Mouse (Mus musculus) limb, embryonic 15.5 days (tissue): ENCODE measurements around the gene Epha4. TPM values are rescaled to one million over a fixed set of nuclear protein-coding genes. Genes with fewer than 3 reads are reported as not detected.

Experiments
- ATAC-seq: fragments of 200-750 bp; cut with Nextera tagmentation; 2 replicates; pipeline ENCODE4 v1.8.0; 2017; ENCODE audit warnings: low read depth, moderate TSS enrichment; ENCODE audit not compliant: insufficient number of reproducible peaks, low FRiP score, low TSS enrichment
- H3K27ac ChIP-seq: fragments of 300-500 bp; sonication (generic); 2 replicates; pipeline ENCODE4 v1.5.1; 2015; ENCODE audit warnings: moderate library complexity, mild to moderate bottlenecking, inconsistent platforms
- H3K27me3 ChIP-seq: fragments of 300-500 bp; sonication (generic); 2 replicates; pipeline ENCODE4 v1.6.1; 2015; ENCODE audit warnings: inconsistent platforms
- H3K36me3 ChIP-seq: fragments of 300-500 bp; sonication (generic); 2 replicates; pipeline ENCODE4 v1.6.1; 2015; ENCODE audit warnings: inconsistent platforms
- H3K4me1 ChIP-seq: fragments of 300-500 bp; sonication (generic); 2 replicates; pipeline ENCODE4 v1.6.1; 2015; ENCODE audit warnings: inconsistent platforms
- H3K4me2 ChIP-seq: fragments of 300-500 bp; sonication (generic); 2 replicates; pipeline ENCODE4 v1.6.1; 2015; ENCODE audit warnings: mild to moderate bottlenecking, inconsistent platforms
- H3K4me3 ChIP-seq: fragments of 300-500 bp; sonication (generic); 2 replicates; pipeline ENCODE4 v1.5.1; 2015; ENCODE audit warnings: mild to moderate bottlenecking, inconsistent platforms
- H3K9ac ChIP-seq: fragments of 300-500 bp; sonication (generic); 2 replicates; pipeline ENCODE4 v1.6.1; 2015; ENCODE audit warnings: inconsistent platforms
- H3K9me3 ChIP-seq: fragments of 300-500 bp; sonication (generic); 2 replicates; pipeline ENCODE4 v1.6.1; 2016; ENCODE audit warnings: inconsistent platforms
- WGBS: fragments of 180-500 bp; shearing (Covaris S2); methylation state at CpG from one replicate; pipeline ENCODE4 v1.1.7; 2015; 5-methylcytosine and 5-hydroxymethylcytosine counted together
- polyA plus RNA-seq: library from polyadenylated mRNA; unstranded; fragments of >200 nt; fragmentation: Nextera tagmentation; extraction: Ambion mirVana; gene quantifications from 2 replicates; pipeline ENCODE4 v1.2.1, GENCODE M21; 2015

Gene Epha4
- polyA plus RNA-seq, result 32.3 and 39.0 TPM in 2 replicates

GRCm38 (mm10) chr1:77514963-77515650 lies at the start of gene Epha4:
TSS of gene Epha4 (minus strand) at chr1:77515088.
- Histone ChIP-seq H3K9ac (peak within 1 kb of the TSS; percentile 51), H3K27ac (peak within 1 kb of the TSS; percentile 75), H3K4me2 (peak within 1 kb of the TSS; percentile 94), H3K36me3 (no peaks in the 10 kb centered on the region), H3K9me3 (no peaks in the 10 kb centered on the region), H3K4me3 (peak within 1 kb of the TSS; percentile 65), H3K27me3 (peaks cover 15% of the 10 kb centered on the region), H3K4me1 (peaks cover 31% of the 10 kb centered on the region)
- ATAC-seq, result peak; percentile 95
- under 1% methylated on average over 40 of the region's 40 CpGs for WGBS

- 66% methylated on average over 3 of the region's 3 CpGs for WGBS
- H3K9me3 ChIP-seq, result no peaks in the 10 kb centered on the region
- H3K27me3 ChIP-seq, result no peaks in the 10 kb centered on the region
- no peak overlapping the region for H3K4me2 ChIP-seq
- no peak overlapping the region for H3K4me3 ChIP-seq
- no peak overlapping the region for H3K27ac ChIP-seq
- H3K36me3 ChIP-seq, result no peaks in the 10 kb centered on the region
- no peak for ATAC-seq
- no peak overlapping the region for H3K9ac ChIP-seq
- H3K4me1 ChIP-seq, result no peaks in the 10 kb centered on the region
Observed at GRCm38 (mm10) chr1:77556199-77556598, 41.3 kb upstream of the Epha4 start.

GRCm38 (mm10) chr1:77551927-77552326 lies 37.0 kb upstream of the Epha4 start:
- H3K4me3 ChIP-seq, result no peak overlapping the region
- 89% methylated on average over 7 of the region's 7 CpGs for WGBS
- H3K27ac ChIP-seq, result no peak overlapping the region
- no peak overlapping the region for H3K4me2 ChIP-seq
- no peaks in the 10 kb centered on the region for H3K36me3 ChIP-seq
- no peak for ATAC-seq
- H3K4me1 ChIP-seq, result no peaks in the 10 kb centered on the region
- H3K9ac ChIP-seq, result no peak overlapping the region
- no peaks in the 10 kb centered on the region for H3K27me3 ChIP-seq
- no peaks in the 10 kb centered on the region for H3K9me3 ChIP-seq

- H3K4me2 ChIP-seq, result no peak overlapping the region
- no peaks in the 10 kb centered on the region for H3K4me1 ChIP-seq
- no peaks in the 10 kb centered on the region for H3K27me3 ChIP-seq
- no peaks in the 10 kb centered on the region for H3K9me3 ChIP-seq
- H3K36me3 ChIP-seq, result no peaks in the 10 kb centered on the region
- WGBS, result 60% methylated on average over 6 of the region's 6 CpGs
- no peak overlapping the region for H3K27ac ChIP-seq
- no peak overlapping the region for H3K4me3 ChIP-seq
- H3K9ac ChIP-seq, result no peak overlapping the region
- no peak for ATAC-seq
Observed at GRCm38 (mm10) chr1:77545722-77546121, 30.8 kb upstream of the Epha4 start.

- no peak overlapping the region for H3K4me3 ChIP-seq
- no peak overlapping the region for H3K4me2 ChIP-seq
Observed at GRCm38 (mm10) chr1:77545035-77545434, 30.1 kb upstream of the Epha4 start.

GRCm38 (mm10) chr1:77544279-77544678 lies 29.4 kb upstream of the Epha4 start:
- Histone ChIP-seq H3K27ac (no peak overlapping the region), H3K4me1 (no peaks in the 10 kb centered on the region), H3K9me3 (no peaks in the 10 kb centered on the region), H3K27me3 (no peaks in the 10 kb centered on the region), H3K4me3 (no peak overlapping the region), H3K36me3 (no peaks in the 10 kb centered on the region), H3K9ac (no peak overlapping the region), H3K4me2 (no peak overlapping the region)
- 51% methylated on average over 3 of the region's 3 CpGs for WGBS
- ATAC-seq, result no peak

More at GRCm38 (mm10) chr1:77545035-77545434, 30.1 kb upstream of the Epha4 start:
- Histone ChIP-seq H3K4me1 (no peaks in the 10 kb centered on the region), H3K9me3 (no peaks in the 10 kb centered on the region), H3K36me3 (no peaks in the 10 kb centered on the region), H3K27me3 (no peaks in the 10 kb centered on the region), H3K27ac (no peak overlapping the region), H3K9ac (no peak overlapping the region)
- no peak for ATAC-seq
- WGBS, result 92% methylated on average over 1 of the region's 1 CpGs

- WGBS, result 84% methylated on average over 12 of the region's 12 CpGs
Observed at GRCm38 (mm10) chr1:77539945-77540344, 25.1 kb upstream of the Epha4 start.

GRCm38 (mm10) chr1:77538559-77538958 lies 23.7 kb upstream of the Epha4 start:
- WGBS, result 78% methylated on average over 2 of the region's 2 CpGs
- ATAC-seq, result no peak
- no peaks in the 10 kb centered on the region for H3K36me3 ChIP-seq

More at GRCm38 (mm10) chr1:77539945-77540344, 25.1 kb upstream of the Epha4 start:
- Histone ChIP-seq H3K9ac (no peak overlapping the region), H3K36me3 (no peaks in the 10 kb centered on the region), H3K4me1 (no peaks in the 10 kb centered on the region), H3K4me2 (no peak overlapping the region), H3K9me3 (no peaks in the 10 kb centered on the region), H3K4me3 (no peak overlapping the region), H3K27me3 (no peaks in the 10 kb centered on the region), H3K27ac (no peak overlapping the region)
- no peak for ATAC-seq

GRCm38 (mm10) chr1:77535905-77536304 lies 21.0 kb upstream of the Epha4 start:
- no peak for ATAC-seq
- no peak overlapping the region for H3K27ac ChIP-seq
- H3K9ac ChIP-seq, result no peak overlapping the region
- no peaks in the 10 kb centered on the region for H3K36me3 ChIP-seq
- H3K4me1 ChIP-seq, result no peaks in the 10 kb centered on the region
- 82% methylated on average over 5 of the region's 5 CpGs for WGBS
- H3K27me3 ChIP-seq, result no peaks in the 10 kb centered on the region
- H3K4me2 ChIP-seq, result no peak overlapping the region
- no peak overlapping the region for H3K4me3 ChIP-seq
- no peaks in the 10 kb centered on the region for H3K9me3 ChIP-seq

More at GRCm38 (mm10) chr1:77538559-77538958, 23.7 kb upstream of the Epha4 start:
- Histone ChIP-seq H3K27ac (no peak overlapping the region), H3K9ac (no peak overlapping the region), H3K4me2 (no peak overlapping the region), H3K9me3 (no peaks in the 10 kb centered on the region), H3K27me3 (no peaks in the 10 kb centered on the region), H3K4me1 (no peaks in the 10 kb centered on the region), H3K4me3 (no peak overlapping the region)

GRCm38 (mm10) chr1:77532576-77533183 lies 17.8 kb upstream of the Epha4 start:
- Histone ChIP-seq H3K36me3 (no peaks in the 10 kb centered on the region), H3K4me3 (no peak overlapping the region), H3K9me3 (no peaks in the 10 kb centered on the region), H3K27ac (no peak overlapping the region), H3K4me2 (no peak overlapping the region), H3K4me1 (no peaks in the 10 kb centered on the region), H3K9ac (no peak overlapping the region), H3K27me3 (no peaks in the 10 kb centered on the region)
- ATAC-seq, result no peak
- WGBS, result 38% methylated on average over 6 of the region's 6 CpGs

GRCm38 (mm10) chr1:77531934-77532575 lies 17.2 kb upstream of the Epha4 start:
- H3K4me1 ChIP-seq, result no peaks in the 10 kb centered on the region
- no peak for ATAC-seq
- H3K4me3 ChIP-seq, result no peak overlapping the region
- no peaks in the 10 kb centered on the region for H3K9me3 ChIP-seq
- WGBS, result 56% methylated on average over 5 of the region's 5 CpGs
- no peak overlapping the region for H3K27ac ChIP-seq
- H3K9ac ChIP-seq, result no peak overlapping the region
- no peaks in the 10 kb centered on the region for H3K27me3 ChIP-seq
- H3K4me2 ChIP-seq, result no peak overlapping the region
- H3K36me3 ChIP-seq, result no peaks in the 10 kb centered on the region

GRCm38 (mm10) chr1:77525082-77525481 lies 10.2 kb upstream of the Epha4 start:
- no peak overlapping the region for H3K27ac ChIP-seq

More at GRCm38 (mm10) chr1:77525082-77525481, 10.2 kb upstream of the Epha4 start:
- no peak for ATAC-seq
- H3K4me2 ChIP-seq, result no peak overlapping the region
- H3K4me1 ChIP-seq, result no peaks in the 10 kb centered on the region
- H3K36me3 ChIP-seq, result no peaks in the 10 kb centered on the region
- no peaks in the 10 kb centered on the region for H3K9me3 ChIP-seq
- H3K4me3 ChIP-seq, result no peak overlapping the region
- H3K27me3 ChIP-seq, result 0 out of 2 replicates have a peak, but pooled peaks cover 4% of the 10 kb centered on the region
- WGBS, result 77% methylated on average over 8 of the region's 8 CpGs
- H3K9ac ChIP-seq, result no peak overlapping the region
